Mouse (Mus musculus) kidney, embryonic 14.5 days (tissue): ENCODE results near the gene Foxj3. TPM values are rescaled to one million over a fixed set of nuclear protein-coding genes. Genes with fewer than 3 reads are reported as not detected.

ENCODE experiments used
- ATAC-seq: fragments of 200-750 bp; cut with Nextera tagmentation; 2 replicates; pipeline ENCODE4 v1.8.0; 2017; ENCODE audit warnings: moderate number of reproducible peaks, mild to moderate bottlenecking, moderate TSS enrichment, moderate library complexity; ENCODE audit not compliant: low FRiP score, low TSS enrichment
- H3K27ac ChIP-seq: fragments of 300-500 bp; sonication (generic); 2 replicates; pipeline ENCODE4 v1.5.1; 2014; ENCODE audit warnings: low read depth, mild to moderate bottlenecking, low read length, moderate library complexity, mixed read lengths
- H3K27me3 ChIP-seq: fragments of 300-500 bp; sonication (generic); 2 replicates; pipeline ENCODE4 v1.6.1; 2014; ENCODE audit warnings: mild to moderate bottlenecking, low read length; ENCODE audit not compliant: control insufficient read depth, insufficient read depth
- H3K36me3 ChIP-seq: fragments of 300-500 bp; sonication (generic); 2 replicates; pipeline ENCODE4 v1.6.1; 2014; ENCODE audit warnings: low read length, mixed read lengths; ENCODE audit not compliant: control insufficient read depth, insufficient read depth
- H3K4me1 ChIP-seq: fragments of 300-500 bp; sonication (generic); 2 replicates; pipeline ENCODE4 v1.6.1; 2014; ENCODE audit warnings: low read length, mixed read lengths; ENCODE audit not compliant: control insufficient read depth, insufficient read depth
- H3K4me2 ChIP-seq: fragments of 300-500 bp; sonication (generic); replicated peaks from 2 replicates; pipeline ENCODE4 v1.6.1; 2014; ENCODE audit warnings: low read depth, mild to moderate bottlenecking, low read length
- H3K4me3 ChIP-seq: fragments of 300-500 bp; sonication (generic); 2 replicates; pipeline ENCODE4 v1.5.1; 2014; ENCODE audit warnings: mild to moderate bottlenecking, low read length
- H3K9ac ChIP-seq: fragments of 300-500 bp; sonication (generic); 2 replicates; pipeline ENCODE4 v1.6.1; 2014; ENCODE audit warnings: low read depth, mild to moderate bottlenecking, low read length, moderate library complexity
- H3K9me3 ChIP-seq: fragments of 300-500 bp; sonication (generic); 2 replicates; pipeline ENCODE4 v1.6.1; 2016; ENCODE audit warnings: low read length; ENCODE audit not compliant: control insufficient read depth
- WGBS: fragments of 180-500 bp; shearing (Covaris S2); extraction: QIAGEN DNeasy Blood & Tissue Kit; methylation state at CpG from one replicate; pipeline ENCODE4 v1.1.7; 2014; 5-methylcytosine and 5-hydroxymethylcytosine counted together
- polyA plus RNA-seq: library from polyadenylated mRNA; unstranded; fragments of >200 nt; fragmentation: Nextera tagmentation; extraction: Ambion mirVana; gene quantifications from 2 replicates; pipeline ENCODE4 v1.2.1, GENCODE M21; 2014

The Foxj3 gene
- polyA plus RNA-seq, 1 experiment from 2014 or later: 30.2 TPM

DNA sequence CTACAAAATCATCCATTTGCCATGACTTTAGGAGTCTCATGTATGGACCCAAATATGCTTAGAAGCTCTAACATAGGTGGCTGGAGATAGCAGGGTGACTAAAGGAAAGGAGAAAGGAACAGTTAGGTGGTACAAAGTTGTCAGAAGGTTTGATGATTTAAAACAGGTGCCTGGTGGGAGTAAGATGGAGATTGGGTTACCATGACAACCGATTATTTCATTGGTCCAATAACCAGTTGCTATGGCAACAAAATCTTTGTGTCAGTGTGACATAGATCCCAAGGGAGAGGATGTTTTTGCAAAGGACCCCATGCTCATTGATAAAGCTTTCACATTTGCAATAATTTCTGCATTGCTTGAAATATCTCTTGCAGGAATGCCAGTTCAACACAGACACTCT, 12.8 kb upstream of the Foxj3 start:
- H3K4me1 ChIP-seq: no peaks in the 10 kb centered on the region
- no peak overlapping the region for H3K4me3 ChIP-seq
- H3K9ac ChIP-seq: no peak overlapping the region
- H3K4me2 ChIP-seq: no peak overlapping the region
- H3K27ac ChIP-seq: no peak overlapping the region
- no peaks in the 10 kb centered on the region for H3K36me3 ChIP-seq
- no peaks in the 10 kb centered on the region for H3K27me3 ChIP-seq
- no peaks in the 10 kb centered on the region for H3K9me3 ChIP-seq
- no peak for ATAC-seq
- 74% methylated on average over 1 of the region's 1 CpGs for WGBS

DNA sequence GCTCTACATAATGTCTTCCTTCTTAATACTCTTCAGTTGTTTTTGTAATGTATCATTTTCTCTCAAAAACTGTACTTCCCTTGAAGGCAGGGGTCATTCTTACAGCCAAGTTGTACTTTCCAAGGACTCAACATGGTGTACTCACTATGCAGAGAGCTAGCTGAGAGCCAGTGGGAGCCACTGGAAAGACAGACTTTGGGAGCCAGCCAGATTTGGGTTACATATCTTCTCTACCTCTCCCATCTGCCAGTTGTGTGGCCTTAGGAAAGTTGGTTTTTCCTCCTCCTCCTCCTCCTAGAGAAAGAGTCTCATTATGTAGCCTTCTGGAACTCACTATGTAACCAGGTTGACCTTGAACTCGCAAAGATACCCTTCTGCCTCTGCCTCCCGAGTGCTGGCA, 12.3 kb upstream of the Foxj3 start:
- H3K4me3 ChIP-seq: no peak overlapping the region
- no peaks in the 10 kb centered on the region for H3K4me1 ChIP-seq
- no peak overlapping the region for H3K27ac ChIP-seq
- WGBS: 87% methylated on average over 2 of the region's 2 CpGs
- no peak overlapping the region for H3K9ac ChIP-seq
- no peaks in the 10 kb centered on the region for H3K36me3 ChIP-seq
- H3K27me3 ChIP-seq: no peaks in the 10 kb centered on the region
- no peak overlapping the region for H3K4me2 ChIP-seq
- no peaks in the 10 kb centered on the region for H3K9me3 ChIP-seq
- no peak for ATAC-seq

DNA sequence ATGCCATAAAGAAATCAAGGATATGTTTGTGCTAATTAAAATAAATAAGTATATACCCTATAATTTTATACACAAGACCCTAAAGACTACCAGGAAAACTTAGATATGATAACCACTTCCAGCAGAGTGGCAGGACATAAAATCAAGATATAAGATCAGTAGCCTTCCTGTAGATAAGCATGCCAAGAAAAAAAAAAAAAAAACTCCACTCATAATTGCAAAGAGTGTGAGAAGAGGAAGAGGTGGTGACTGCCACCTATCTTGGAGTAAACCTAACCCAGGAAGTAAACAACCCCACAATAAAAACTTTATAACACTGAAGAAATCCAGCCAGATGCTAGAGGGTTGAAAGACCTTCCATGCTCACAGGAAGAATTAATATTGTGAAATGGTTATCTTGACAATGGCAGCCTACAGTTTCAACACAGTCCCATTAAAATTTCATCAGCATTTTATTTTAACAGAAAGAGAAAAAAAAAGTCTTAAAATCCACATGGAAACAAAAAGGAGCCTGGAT, 10.4 kb upstream of the Foxj3 start:
- H3K4me2 ChIP-seq: no peak overlapping the region
- H3K27ac ChIP-seq: no peak overlapping the region
- H3K9ac ChIP-seq: no peak overlapping the region
- ATAC-seq: no peak
- no peaks in the 10 kb centered on the region for H3K4me1 ChIP-seq
- H3K36me3 ChIP-seq: no peaks in the 10 kb centered on the region
- H3K4me3 ChIP-seq: no peak overlapping the region
- H3K9me3 ChIP-seq: no peaks in the 10 kb centered on the region
- no peaks in the 10 kb centered on the region for H3K27me3 ChIP-seq

DNA sequence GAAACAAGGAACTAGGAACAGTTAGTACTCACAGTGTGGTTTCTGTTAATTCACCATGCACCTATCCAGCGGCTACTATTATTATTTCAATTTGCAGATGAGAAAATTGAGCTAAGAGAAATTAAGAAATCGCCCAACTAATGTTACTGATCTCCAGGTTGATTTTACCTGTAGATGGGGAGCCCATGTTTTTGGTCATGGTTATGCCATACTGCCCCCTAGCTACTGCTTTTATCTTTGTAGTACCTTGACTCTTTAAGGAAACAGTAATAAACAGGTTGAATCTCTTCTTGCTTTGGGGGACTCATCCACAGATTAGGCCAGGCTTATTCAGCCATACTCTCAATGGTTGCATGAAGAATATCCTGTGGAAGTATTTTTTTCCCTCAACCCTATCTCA, 5.0 kb upstream of the Foxj3 start:
- WGBS: 66% methylated on average over 2 of the region's 2 CpGs

DNA sequence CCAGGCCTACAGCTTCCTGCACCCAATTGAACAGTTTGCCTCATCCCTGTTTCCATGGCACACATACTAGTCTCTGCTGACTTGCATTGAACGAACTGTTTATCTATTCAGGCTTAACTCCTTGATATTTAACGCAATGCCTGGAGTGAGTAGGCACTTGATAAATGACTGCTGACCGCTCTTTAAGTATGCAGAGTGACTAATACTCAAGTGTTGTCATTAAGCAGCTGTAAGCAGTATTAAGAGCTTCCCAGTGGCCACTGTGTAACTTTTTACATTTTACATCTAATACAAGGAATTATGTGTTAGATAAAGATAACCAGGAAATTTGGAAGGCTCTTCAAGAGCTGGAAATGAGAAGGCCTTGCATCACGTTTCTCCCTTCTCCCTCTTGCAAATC, 1.7 kb upstream of the Foxj3 start:
- Histone ChIP-seq H3K9ac (no peak overlapping the region), H3K36me3 (no peaks in the 10 kb centered on the region), H3K4me3 (no peak overlapping the region), H3K9me3 (no peaks in the 10 kb centered on the region), H3K27ac (no peak overlapping the region), H3K4me1 (peaks cover 5% of the 10 kb centered on the region; the same call in 1 of the 2 replicates), H3K4me2 (no peak overlapping the region), H3K27me3 (no peaks in the 10 kb centered on the region)
- ATAC-seq: no peak
- 72% methylated on average over 4 of the region's 4 CpGs for WGBS

More for the DNA sequence above, 5.0 kb upstream of the Foxj3 start:
- no peak overlapping the region for H3K4me3 ChIP-seq
- H3K27me3 ChIP-seq: no peaks in the 10 kb centered on the region
- H3K4me2 ChIP-seq: no peak overlapping the region
- no peak overlapping the region for H3K27ac ChIP-seq
- no peaks in the 10 kb centered on the region for H3K4me1 ChIP-seq
- no peaks in the 10 kb centered on the region for H3K9me3 ChIP-seq
- H3K36me3 ChIP-seq: no peaks in the 10 kb centered on the region
- no peak overlapping the region for H3K9ac ChIP-seq
- ATAC-seq: no peak

DNA sequence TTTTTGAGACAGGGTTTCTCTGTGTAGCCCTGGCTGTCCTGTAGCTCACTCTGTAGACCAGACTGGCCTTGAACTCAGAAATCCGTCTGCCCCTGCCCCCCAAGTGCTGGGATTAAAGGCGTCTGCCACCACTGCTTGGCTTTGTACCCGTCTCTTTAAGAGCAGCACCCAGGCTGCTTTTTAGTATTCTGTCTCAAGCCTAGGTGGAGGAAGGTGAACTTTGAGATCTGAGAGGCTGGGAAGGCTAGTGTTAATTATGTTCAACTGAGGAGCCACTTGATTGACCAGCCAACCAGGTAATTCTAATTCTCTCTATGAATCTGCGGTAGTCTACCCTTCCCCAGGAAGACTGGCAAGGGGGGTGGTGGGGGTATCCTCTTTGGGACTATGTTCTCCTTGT, 632 bp downstream of the Foxj3 start:
- H3K36me3 ChIP-seq: no peaks in the 10 kb centered on the region
- H3K27ac ChIP-seq: no peak overlapping the region
- H3K9me3 ChIP-seq: no peaks in the 10 kb centered on the region
- no peak overlapping the region for H3K4me2 ChIP-seq
- H3K4me1 ChIP-seq: peaks cover 16% of the 10 kb centered on the region
- no peak overlapping the region for H3K4me3 ChIP-seq
- no peak for ATAC-seq
- 71% methylated on average over 4 of the region's 4 CpGs for WGBS
- no peak overlapping the region for H3K9ac ChIP-seq
- H3K27me3 ChIP-seq: no peaks in the 10 kb centered on the region

DNA sequence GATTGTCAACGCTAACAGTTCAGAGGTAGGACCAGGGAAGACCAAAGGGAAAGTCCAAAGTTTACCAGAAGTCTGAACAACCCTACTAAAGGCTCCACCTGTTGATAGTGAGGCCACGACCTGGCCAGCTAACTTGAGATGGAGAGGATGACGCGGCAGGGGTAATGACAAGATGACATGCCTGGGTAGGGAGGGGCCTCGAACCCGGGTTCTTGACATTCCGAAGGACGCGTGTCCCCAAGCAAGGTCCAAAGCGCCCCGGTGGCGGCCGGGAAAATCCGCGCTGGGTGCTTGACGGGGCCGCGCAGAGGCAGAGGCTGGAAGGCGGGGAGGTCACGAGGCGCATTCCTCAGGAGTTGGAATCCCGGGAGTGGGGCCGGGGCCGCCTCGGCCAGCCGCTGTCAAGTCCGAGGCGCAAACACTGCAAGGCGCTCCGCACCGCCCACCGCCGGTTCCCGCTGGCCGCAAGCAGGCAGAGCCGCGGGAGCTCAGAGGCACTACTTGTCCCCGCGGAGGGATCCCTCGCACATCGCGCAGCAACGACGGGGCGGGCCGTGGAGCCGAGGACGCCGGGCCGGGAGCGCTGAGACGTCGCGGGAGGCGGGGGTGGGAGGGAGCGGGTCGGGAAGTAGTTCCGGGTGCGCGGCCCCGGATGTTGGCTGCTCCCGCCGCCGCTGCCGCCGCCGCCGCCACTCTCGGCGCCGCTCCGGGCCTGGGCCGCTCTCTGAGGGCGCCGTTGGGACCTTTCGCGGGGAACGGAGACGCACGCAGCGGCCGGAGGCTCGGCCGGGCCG, 2.4 kb downstream of the Foxj3 start, which contains the start of gene Frg2f1:
Frg2f1 (minus strand) TSS at position 499 of the 794 bp plus-strand sequence.
- peak within 1 kb of the TSS; percentile 55 for H3K4me2 ChIP-seq
- no peaks in the 10 kb centered on the region for H3K9me3 ChIP-seq
- peaks cover 16% of the 10 kb centered on the region for H3K4me1 ChIP-seq
- H3K36me3 ChIP-seq: no peaks in the 10 kb centered on the region
- peak within 1 kb of the TSS; percentile 97 for H3K27ac ChIP-seq
- peak within 1 kb of the TSS; percentile 98 for H3K9ac ChIP-seq
- H3K4me3 ChIP-seq: peak within 1 kb of the TSS; percentile 94
- WGBS: under 1% methylated on average over 67 of the region's 85 CpGs
- H3K27me3 ChIP-seq: no peaks in the 10 kb centered on the region
- ATAC-seq: peak; percentile 93

DNA sequence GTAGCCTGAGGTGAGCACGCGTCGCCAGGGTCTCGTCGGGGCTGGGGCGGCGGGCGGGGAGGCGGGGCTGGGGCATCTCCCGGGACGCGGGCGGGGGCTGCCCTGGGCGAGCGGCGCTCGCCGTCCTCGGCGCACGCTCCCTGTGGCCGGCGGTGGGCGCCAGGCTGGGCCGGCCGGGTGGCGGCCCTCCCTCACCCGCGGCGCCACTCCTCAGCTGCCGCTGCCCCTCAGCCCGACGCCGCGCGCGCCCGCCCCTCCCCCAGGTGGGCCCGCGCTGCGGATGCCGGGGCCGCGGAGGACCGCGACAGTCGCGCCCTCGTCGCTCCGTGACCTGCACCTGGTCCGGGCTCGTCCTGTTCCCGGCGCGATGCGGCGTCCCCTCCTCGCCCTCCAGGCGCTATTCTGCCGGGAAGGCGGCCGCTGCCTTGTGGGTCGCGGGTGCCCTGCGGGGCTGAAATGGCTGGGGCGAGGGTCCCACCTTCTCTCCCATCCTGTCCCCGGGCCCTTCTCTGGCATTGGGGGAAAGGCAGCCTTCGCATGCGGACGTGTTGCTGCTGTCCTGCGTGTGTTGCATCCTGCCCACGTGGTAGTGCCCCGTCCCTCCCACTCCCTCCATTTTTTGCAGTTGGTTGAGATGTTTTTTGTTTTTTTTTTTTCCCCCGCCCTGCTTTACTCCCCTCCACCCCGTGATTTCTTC, 3.2 kb downstream of the Foxj3 start:
- peak overlapping the region; percentile 98 for H3K9ac ChIP-seq
- 0% methylated on average over 42 of the region's 76 CpGs for WGBS
- peak overlapping the region; percentile 97 for H3K27ac ChIP-seq
- peak overlapping the region; percentile 55 for H3K4me2 ChIP-seq
- peak; percentile 86 for ATAC-seq
- H3K9me3 ChIP-seq: no peaks in the 10 kb centered on the region
- H3K4me3 ChIP-seq: peak overlapping the region; percentile 94
- H3K4me1 ChIP-seq: peaks cover 16% of the 10 kb centered on the region
- H3K36me3 ChIP-seq: no peaks in the 10 kb centered on the region
- H3K27me3 ChIP-seq: no peaks in the 10 kb centered on the region

DNA sequence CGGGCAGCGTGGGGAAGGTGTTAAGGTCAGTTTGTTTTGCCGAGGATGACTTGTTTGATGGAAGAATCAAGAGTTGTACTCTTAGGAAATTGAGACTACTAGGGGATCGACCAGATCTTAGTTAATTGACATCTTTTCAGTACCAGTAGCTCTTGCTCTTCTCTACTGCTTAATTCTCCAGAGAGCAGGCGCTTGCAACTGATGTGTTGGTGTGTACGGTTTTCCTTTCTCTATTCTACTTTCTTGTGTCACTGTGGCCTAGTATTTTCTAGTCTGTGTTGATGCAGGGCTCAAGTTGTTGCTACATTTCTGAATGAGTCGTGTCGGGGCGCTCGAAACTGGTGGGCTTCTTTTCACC, 3.7 kb downstream of the Foxj3 start:
- no peak for ATAC-seq
- Histone ChIP-seq H3K9me3 (no peaks in the 10 kb centered on the region), H3K36me3 (no peaks in the 10 kb centered on the region), H3K27ac (peak overlapping the region; percentile 97), H3K9ac (peak overlapping the region; percentile 98), H3K27me3 (no peaks in the 10 kb centered on the region), H3K4me1 (peaks cover 16% of the 10 kb centered on the region), H3K4me2 (peak overlapping the region; percentile 55), H3K4me3 (peak overlapping the region; percentile 94)
- 7% methylated on average over 10 of the region's 10 CpGs for WGBS
